Mouse (Mus musculus): ENCODE results near the gene Sypl.

Gene Sypl

GRCm38 (mm10) chr12:33007176-33007575 is 53.5 kb downstream of the Sypl start:
- WGBS = 96% methylated on average over 2 of the region's 2 CpGs

DNA sequence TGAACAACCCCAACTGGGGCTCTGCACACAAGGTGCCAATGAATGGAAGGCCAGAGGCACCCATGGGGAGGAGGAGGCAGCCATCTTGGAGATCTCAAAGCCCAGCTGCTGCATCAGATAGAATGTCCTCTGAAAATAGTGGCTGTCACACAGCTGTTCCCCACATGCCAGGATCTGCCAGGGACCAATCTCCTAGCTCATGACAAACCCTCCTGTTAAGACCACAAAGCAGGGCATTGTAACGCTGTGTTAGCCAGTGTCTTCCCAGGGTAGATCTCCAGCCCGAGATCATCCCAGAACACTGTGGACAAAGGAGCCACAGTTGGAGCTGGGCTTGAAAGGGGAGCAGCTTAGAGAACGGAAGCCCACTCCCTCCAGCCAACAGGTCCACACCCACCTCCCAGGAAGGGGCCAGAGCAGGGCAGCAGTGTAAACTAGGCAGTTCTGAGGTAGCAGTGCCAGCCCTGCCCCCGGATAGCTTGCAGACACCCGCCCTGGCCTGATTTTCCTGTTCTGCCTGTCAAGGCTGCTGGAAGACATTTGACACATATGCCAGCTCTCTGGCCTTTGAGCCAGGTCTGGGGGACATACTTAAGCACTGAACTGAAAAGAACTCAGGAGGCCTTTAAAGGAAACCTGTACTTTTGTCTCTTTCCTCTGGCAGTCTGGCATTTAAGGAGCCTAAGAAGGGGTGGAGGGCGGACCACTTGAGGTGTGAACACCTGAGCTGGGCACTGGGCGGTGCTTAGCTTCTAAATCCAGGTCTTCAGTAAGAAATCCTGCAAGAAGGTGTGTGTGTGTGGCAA is 54.8 kb downstream of the Sypl start:
- WGBS = 64% methylated on average over 7 of the region's 7 CpGs

DNA sequence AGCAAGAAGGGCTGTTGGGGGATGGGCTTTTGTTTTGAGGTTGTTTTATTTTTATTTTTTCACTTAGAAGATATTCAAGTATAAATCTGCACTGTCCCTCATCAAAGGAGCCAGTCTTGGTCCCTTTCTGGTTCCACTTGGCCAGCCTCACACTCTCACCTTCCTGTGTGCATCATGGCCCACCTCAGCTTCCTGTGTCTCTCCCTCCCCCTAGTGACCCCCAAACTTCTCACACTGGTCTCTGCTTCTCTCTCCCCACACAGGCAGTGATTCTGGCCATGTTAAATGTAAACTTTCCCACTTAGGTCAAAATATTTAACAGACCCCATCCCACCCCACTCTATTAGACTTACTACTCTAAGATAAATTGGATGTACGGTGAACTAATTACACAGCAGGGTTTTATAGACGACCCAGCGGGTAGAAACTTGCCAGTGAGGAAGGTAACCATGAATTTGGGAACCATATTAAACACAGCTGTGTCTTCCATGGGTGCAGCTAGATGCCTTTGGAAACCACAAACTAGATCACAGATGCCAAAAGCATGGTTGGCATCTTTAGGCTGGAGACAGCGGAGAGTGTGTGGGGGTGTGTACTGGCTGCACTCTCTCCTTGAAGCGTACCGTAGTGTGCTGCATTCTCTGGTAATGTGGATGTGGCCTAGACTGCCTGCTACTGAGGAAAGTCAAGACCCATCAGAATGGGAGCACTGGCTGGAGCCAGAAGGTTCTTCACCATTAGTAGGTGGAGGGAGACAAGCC is 55.7 kb downstream of the Sypl start:
- 74% methylated on average over 6 of the region's 6 CpGs for WGBS

DNA sequence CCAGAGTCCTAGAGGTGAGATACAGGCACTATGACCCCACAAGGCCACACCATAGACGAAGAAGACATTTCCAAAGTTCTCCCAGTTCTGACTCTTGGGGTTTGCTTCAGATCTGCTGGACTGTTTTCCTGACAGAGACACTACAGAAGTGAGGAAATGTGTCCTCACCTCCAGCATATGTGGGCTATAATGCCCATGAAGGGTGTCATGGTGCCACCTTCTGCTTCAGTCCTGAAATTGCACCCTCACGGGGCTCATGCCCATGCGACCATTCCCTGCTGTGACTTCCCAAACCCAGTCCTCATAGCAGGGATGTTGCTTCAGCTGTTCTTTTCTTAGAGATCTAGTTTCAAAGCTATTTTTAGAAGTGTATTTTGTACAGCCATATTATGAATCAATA is 56.3 kb downstream of the Sypl start:
- WGBS = 55% methylated on average over 3 of the region's 3 CpGs

DNA sequence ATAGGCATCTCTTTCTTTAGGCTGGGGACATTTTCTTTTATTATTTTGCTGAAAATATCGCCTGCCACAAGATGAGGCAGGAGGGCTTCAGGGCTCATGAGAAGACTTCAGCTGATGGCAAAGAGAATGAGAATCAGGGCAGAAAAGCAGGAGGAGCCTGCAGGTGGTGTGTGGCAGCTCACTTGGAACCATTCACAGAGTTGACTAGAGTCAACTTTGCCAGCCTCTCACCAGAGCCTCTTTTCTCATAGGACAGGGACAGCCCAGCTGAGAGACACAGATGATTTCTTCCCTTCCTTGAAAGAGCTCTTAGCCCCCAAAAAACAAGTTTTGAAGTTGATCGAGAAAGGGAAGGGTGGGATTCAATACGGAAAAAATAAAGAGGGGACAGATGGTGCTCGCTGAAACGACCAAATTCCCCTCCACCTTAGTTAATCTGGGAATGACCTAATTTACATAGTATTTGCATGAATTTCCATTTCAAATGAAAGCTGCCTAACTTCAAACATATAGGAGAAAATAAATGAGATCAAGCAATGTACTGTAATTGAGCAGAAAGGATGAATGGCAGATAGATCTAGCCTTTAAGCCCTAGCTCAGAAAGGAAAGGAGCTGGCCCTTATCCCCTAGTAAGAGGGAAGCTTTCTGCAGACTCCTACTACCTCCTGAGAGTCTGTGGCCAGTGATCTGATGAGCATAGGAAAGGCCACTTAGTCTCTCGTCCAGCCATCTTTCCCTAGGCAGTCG is 60.5 kb downstream of the Sypl start:
- 46% methylated on average over 7 of the region's 7 CpGs for WGBS

DNA sequence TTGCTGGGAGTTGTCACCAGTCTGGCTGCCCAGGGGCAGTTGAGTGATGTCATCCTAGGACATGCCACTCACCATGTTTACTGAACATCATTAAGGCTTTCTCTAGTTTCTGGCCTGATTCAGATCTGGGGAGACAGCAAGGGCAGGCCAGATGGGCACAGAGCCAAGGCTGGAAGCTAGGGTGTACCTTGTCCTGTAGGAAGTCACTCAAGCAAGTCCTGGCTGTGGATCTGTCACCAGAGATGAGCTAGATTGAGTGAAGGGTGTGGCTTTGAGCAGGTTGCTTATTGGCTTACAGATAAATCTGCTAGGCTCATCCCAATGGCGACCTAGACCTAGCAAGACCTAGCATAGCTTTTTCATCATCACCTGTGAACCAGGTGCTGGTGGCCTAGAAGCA is 61.4 kb downstream of the Sypl start:
- 82% methylated on average over 1 of the region's 1 CpGs for WGBS

- WGBS = 64% methylated on average over 7 of the region's 7 CpGs
Observed at GRCm38 (mm10) chr12:33016824-33017705, 63.4 kb downstream of the Sypl start.

DNA sequence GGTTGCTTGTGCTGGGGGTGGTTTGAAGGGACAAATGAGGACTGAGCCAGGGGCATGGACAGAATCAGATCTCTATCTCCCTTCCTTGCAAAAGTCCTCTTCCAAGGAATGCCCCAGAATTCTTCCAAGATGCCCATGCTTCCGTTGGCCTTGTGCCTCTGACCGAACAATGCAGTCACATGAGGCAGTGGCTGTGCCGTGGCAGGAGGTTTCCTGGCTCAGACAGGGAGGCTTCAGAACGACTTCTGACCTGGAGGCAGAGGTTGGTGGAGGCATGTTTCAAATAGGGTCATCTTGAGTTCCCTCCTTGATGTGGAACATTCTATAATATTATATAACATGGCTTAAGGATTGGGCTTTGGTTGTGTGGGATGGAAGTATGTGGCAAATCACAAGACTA is 64.9 kb downstream of the Sypl start:
- 68% methylated on average over 4 of the region's 4 CpGs for whole genome bisulfite sequencing

GRCm38 (mm10) chr12:33020011-33020410 is 66.3 kb downstream of the Sypl start:
- 67% methylated on average over 6 of the region's 6 CpGs for WGBS

DNA sequence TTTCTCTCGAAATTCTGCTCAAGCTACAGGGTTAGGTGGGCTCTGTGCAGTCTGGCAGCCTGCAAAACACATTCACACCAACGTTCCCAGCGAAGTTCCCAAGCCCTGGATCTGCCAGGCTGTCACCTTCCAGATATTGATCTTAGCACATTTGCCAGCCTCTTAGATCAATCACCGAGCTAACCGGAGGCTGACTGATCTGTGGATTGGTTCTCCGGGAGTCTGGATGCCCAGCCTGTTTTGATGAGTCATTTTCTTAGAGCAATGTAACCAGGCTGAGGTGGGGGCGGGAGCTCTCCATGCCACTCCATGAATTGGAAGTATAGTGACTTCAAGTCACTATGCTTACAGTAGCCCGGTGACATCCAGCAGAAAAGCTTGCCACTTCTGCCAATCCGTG is 67.4 kb downstream of the Sypl start:
- WGBS = 72% methylated on average over 9 of the region's 9 CpGs

GRCm38 (mm10) chr12:33021751-33022150 is 68.1 kb downstream of the Sypl start:
- WGBS = 95% methylated on average over 4 of the region's 4 CpGs

GRCm38 (mm10) chr12:33024524-33024923 is 70.8 kb downstream of the Sypl start:
- 67% methylated on average over 6 of the region's 6 CpGs for WGBS

DNA sequence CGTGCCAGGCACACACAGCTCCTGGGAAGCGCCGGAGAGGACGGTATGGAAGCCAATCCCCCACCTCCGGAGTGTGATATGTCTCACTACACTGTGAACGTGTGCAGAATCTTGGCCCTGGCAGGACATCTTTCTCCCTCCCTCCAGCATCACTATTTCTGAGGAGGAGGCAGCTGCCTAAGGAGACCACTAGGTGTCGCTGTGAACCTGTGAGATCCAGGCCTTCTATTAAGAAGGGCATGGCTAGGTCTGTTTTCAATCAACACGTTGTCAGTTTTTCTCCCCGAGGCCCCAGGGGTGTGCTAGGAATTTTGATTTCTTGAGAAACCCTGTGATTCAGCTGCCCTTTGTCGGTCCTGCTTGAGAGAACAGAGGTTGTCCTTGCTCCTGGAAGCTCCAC is 73.4 kb downstream of the Sypl start:
- 3% methylated on average over 10 of the region's 10 CpGs for WGBS

GRCm38 (mm10) chr12:33028109-33028691 is 74.5 kb downstream of the Sypl start:
- 74% methylated on average over 10 of the region's 10 CpGs for WGBS

DNA sequence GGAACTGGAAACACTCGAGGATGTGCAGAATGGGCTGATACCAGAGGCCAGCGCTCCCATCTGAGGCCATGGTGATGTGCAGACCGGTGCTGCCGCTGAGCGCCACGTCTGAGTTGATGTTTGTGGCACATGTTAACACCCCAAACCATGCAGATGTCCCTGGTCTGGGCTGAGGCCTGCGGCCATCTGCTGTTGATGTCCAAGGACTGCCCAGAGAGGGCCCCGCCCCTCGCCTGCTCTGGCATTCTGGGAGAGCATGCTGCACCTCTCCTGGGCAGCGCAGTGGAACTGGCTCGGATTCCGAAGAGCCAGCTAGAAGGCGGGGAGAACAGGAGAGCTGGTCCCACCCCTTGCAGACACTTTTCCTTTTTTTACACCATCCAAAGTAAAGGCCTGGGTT is 75.0 kb downstream of the Sypl start:
- 85% methylated on average over 13 of the region's 13 CpGs for WGBS
